Mouse (Mus musculus) megakaryocyte-erythroid progenitor cell, adult 5-6 weeks (primary cell): ENCODE results near the gene Gng7. TPM values are rescaled to one million over a fixed set of nuclear protein-coding genes. Genes with fewer than 3 reads are reported as not detected.

Experiments
- ATAC-seq: replicated peaks from 2 replicates; pipeline ENCODE4 v1.8.0; 2016; ENCODE audit warnings: mild to moderate bottlenecking, inconsistent platforms; ENCODE audit not compliant: severe bottlenecking, poor library complexity, low FRiP score, low TSS enrichment
- total RNA-seq, 2 experiments: library from RNA; stranded (forward) in 1 of 2; stranded (reverse) in 1 of 2; fragments of 200-1000, 215-1000 nt in 1 of 2; fragments of >200 nt in 1 of 2; fragmentation: Nextera tagmentation in 1 of 2; gene quantifications; 2 replicates each; pipeline ENCODE4 v1.2.3; 2014 to 2017

Gng7 gene
- total RNA-seq, 2 experiments from 2014 or later = 0.14 to 1.5 TPM

GRCm38 (mm10) chr10:80934136-80934985 lies 80.4 kb downstream of the Gng7 start:
- ATAC-seq = no peak

GRCm38 (mm10) chr10:80933421-80933979 lies 81.2 kb downstream of the Gng7 start:
- no peak for ATAC-seq

GRCm38 (mm10) chr10:80932700-80933420 lies 81.9 kb downstream of the Gng7 start:
- ATAC-seq = no peak

DNA sequence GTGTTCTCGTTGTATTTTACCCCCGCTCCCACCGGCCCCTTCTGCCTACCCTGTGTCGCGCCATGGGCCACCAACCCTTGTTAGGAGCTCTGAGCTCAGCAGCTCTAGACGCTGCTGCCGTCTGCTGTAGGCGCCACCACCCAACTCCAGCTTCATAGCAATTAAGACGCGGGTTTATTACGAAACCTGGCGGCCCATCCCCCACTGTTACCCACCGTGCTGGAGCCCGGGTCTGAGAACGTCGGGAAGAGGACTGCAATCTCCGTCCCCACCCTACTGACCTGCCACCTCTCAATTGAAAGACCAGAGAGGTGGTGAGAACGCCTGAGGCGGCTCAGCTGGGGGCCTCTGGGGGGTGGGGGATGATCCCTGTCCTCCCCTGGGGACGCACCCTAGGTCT lies 82.5 kb downstream of the Gng7 start:
- no peak for ATAC-seq

DNA sequence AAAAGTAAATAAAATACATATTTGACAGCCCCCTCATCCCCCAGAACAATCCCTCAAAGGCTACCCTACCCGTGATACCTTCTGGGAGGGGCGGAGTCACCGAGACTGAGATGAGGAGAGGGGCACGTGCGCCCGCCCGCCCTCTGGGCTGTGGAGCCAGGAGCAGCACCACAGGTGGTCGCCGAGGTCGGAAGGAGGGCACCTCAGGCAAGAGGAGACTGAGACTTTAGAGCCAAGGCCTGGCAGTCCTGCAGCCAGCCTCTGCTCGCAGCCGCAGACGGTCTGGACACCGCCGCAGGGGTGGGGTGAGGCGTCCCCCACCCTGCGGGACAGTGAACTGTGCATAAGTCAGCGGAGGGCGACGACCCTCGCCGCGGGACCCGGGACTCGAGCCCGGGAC lies 83.0 kb downstream of the Gng7 start:
- ATAC-seq = no peak

DNA sequence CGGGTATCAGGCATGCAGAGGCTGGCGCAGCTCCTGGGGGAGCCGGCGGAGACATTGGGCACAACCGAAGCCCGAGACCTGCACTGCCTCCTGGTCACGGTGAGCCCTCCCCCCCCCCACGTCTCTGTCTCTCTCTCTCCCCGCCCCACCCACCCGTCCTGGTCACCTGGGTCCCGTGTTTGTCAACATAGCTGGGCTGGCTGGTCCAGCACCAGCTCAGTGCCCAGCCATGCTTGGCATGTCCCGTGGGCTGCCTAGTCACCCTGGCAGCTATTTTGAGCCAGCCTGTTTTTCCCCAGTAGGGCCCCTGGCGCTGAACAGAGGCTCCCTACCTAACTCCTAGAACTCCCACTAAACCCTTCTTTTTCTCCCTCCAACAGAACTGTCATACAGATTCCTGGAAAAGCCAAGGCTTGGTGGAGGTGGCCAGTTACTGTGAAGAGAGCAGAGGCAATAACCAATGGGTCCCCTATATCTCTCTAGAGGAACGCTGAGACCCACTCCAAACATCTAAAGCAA lies 83.5 kb downstream of the Gng7 start:
- no peak for ATAC-seq

DNA sequence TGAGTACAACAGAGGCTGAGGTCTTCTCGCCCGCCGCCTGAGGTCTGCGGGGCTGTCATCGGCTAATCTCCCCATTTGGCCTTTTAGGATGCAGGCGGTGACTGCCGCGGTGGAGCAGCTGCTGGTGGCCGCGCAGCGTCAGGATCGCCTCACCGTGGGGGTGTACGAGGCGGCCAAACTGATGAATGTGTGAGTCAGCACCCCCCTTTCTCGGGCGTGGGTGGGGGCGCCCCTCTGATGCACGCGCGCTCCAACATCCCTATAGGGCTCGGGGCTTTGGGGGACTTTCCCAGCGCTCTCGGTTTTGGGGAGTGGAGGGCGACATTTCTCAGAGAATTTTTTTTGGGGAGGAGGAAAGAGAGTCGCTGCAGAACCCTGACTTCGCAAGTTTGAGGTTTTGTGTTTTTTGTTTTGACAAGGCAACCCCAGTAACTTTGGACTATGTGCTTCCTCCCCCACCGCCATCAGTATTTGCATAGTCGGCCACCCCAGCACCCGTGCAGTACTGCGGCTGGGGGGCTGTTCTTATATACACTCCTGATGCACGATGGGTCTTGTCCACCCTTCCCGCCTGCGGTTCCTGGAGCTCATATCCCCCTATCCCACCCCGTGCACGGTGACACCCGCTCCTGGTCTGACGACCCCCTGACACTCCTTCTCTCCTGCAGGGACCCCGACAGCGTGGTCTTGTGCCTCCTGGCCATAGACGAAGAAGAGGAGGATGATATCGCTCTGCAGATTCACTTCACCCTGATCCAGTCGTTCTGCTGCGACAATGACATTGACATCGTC lies 84.2 kb downstream of the Gng7 start:
- peak; percentile 20; the same call in 1 of the 2 replicates for ATAC-seq

DNA sequence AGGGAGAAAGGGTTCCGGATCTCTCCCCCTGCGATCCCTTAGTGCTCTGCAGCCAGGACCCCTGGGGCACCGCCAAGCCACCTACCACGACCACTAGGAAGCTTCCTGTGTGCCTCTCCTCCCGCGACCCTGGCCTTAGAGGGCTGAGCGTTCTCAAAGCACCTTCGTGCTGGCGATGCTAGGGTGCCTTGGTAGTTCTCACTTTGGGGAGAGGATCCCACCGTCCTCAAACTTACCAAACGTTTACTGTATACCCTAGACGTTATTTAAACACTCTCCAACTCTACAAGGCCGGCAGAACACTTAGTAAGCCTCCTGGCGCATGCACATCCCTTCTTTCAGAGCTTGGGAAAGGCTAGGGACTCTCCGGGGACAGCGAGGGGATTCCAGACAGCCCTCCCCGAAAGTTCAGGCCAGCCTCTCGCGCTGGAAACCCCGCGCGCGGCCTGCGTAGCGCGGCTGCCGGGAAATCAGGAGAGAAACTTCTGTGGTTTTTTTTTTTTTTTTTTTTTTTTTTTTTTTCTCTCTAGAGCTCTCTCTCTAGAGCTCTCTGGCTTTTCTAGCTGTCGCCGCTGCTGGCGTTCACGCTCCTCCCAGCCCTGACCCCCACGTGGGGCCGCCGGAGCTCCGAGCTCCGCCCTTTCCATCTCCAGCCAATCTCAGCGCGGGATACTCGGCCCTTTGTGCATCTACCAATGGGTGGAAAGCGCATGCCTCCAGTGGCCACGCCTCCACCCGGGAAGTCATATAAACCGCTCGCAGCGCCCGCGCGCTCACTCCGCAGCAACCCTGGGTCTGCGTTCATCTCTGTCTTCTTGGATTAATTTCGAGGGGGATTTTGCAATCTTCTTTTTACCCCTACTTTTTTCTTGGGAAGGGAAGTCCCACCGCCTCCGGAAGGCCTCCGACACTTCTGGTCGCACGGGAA lies 85.2 kb downstream of the Gng7 start, which contains the start of gene Gadd45b:
Gadd45b (plus strand) TSS at position 775 of the 928 bp plus-strand sequence.
- peak; percentile 93 for ATAC-seq

DNA sequence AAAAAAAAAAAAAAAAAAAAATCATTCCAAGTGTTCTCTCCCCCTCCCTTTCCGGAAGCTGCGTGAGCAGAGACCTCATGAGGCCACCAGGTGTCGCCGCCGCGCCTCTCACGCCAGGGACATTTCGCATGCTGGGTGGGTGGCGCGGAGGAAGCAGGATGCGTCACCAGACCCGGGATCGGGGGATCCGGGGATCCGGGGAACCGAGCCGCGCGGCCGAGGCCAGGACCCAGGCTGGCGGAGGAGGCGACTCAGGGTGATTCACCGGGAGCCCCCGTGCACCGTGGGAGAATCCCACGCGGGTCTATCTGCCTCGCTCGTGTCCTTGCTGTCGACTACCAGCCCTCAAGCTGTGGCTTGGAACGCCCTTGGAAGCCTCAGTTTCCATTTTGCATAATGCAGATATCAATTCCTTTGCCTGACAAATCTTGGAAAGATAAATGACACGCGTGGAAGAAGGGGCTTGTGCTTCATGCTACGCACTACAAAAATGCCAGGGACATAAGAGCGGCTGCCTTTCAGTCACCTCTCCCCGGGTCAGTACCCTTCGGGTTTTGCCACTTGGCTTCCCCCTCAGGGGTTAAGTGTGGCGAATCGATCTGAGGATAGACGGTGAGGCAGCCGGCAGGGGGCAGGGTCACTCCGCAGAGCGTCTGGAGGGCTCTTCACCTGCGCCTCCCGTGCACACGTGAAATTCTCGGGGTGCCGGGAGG lies 86.0 kb downstream of the Gng7 start:
- ATAC-seq = peak; percentile 60

DNA sequence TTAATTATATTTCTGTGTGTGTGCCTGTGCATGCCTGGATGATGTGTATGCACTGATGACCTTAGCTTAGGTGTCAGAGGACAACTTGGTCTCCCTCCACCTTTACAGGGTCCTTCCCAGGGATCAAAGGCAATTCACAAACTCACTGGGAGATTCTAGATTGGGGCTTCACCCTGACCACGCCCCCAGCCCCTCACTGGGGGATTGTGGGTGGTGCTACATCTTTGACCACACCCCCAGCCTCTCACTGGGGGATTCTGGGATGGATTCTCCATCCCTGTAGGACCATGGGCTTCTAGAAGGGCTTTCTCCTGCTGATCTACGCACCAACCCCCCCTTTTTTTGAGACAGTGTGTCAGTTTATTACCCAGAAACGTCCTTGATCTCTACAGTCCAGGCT lies 89.3 kb downstream of the Gng7 start:
- ATAC-seq = no peak

DNA sequence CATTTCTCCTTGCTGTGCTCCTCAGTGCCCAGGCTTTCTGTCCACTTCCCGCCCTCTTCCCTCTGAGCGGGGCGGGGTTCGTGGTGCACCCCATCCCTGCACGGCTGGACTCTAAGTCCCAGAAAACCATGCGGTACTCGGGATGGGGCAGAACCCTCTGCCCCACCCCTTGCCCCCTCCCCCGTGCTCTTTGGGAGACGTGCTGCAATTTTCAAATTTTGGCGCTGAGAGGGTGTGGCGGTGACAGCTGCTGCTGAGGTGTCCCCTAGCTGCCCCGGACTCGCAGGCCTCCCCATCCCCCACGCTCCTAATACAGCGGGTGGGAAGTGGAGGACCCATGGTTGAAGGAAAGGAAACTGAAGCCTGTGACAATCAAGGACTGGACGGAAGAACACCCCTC lies 92.8 kb downstream of the Gng7 start:
- no peak; the same call in 1 of the 2 replicates for ATAC-seq

DNA sequence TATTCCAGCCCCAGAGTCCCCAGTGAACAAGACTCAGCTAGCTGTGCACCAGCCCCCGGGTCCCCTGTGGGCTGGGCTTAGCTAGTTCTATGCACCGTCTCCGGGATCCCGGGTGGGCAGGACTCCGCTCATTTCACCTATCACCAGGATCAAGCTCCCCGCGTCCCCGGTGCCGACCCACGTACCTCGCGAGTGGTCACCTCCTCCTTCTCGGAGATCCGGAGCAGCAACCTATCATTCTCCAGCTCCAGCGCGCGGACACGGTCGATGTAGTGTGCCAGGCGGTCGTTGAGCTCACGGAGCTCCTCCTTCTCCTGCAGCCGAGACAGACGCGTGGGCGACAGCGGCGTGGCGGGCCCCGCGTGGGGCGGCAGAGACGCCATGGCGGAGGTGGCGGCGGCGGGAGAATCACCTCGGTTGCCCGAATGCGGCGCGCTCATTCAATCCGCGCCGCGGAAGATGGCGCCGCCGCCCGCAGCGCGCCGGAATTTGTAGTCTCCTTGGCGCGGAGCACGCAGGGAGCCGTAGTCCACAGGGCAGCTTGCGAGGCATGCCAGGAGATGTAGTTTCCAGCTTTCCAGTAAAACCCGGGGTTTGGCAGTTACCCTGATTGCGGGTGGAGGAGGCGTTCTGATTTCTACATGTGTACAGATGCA lies 96.8 kb downstream of the Gng7 start, which contains the start of gene Lmnb2:
Lmnb2 (minus strand) TSS at position 467 of the 656 bp plus-strand sequence.
- peak; percentile 48 for ATAC-seq

DNA sequence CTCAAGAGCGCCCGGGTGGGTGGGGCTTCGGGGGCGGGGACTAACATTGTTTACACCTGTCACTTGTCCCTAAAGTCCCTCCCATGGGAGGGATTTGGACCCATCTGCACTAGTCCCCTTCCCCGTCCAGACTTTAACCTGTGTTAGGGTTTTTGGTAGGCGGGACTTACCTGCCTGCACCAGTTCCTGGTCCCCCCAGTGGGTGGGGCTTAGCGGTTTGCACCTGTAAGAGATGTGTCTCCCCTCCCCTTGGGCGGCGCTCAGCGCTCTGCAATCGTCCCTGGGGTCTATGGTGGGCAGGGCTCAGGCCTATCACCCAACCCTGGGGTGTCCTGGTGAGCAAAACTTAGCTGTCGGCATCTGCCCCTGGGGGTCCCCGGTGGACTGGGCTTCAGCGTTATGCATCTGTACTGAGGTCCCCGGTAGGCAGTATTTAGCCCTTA lies 97.4 kb downstream of the Gng7 start:
- ATAC-seq = peak; percentile 39; the same call in 1 of the 2 replicates

GRCm38 (mm10) chr10:80915736-80916135 lies 99.0 kb downstream of the Gng7 start:
- no peak for ATAC-seq

DNA sequence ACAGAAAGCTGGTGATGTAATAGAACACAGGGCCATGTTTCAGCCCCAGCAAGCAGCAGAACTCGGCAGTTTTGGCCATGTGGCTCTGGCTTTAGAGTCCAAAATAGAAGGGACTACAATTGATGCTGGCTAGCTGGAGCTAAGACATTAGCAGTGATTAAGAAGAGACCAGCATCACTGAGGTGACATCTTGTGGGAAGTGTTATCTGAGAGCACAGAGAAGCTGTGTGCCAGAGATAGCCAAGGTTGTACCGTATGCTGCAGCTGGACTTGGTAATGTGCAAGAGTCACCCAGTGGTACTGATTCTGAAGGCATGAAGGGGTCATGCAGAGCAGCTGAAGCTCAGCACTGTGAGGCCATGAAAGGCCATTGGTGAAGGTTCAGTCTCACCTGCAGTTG lies 99.5 kb downstream of the Gng7 start:
- ATAC-seq = no peak

GRCm38 (mm10) chr10:80914253-80914656 lies 100.5 kb downstream of the Gng7 start:
- ATAC-seq = no peak

DNA sequence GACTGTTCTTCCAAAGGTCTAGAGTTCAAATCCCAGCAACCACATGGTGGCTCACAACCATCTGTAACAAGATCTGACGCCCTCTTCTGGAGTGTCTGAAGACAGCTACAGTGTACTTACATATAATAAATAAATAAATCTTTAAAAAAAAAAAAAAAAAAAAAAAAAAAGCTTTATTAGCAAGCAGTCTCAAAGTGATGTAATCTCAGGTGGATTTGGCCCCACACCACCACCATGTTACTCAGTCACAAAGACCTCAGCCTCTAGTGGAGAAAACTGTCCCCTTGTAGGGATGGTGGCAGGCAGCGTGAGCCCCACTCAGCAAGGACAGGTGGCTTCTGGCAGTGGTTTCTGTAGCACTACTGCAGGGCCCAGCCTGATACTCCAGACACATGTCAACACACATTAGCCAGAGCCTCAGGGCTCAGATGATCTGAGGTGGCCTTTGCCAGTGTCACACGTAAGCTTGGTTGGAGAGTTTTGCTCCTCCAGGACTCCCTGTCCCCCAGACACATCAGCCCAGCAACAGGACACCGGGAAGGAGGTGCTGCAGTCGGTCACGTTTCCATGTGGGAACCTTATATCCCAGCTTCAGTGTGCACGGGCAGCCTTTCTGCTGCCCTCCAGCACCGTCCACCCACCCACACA lies 101.3 kb downstream of the Gng7 start:
- ATAC-seq = no peak
